Mouse (Mus musculus) forebrain, embryonic 16.5 days (tissue): ENCODE measurements around the gene Lrrc8c. TPM values are rescaled to one million over a fixed set of nuclear protein-coding genes. Genes with fewer than 3 reads are reported as not detected.

Source experiments
- ATAC-seq: fragments of 200-750 bp; cut with Nextera tagmentation; 2 replicates; pipeline ENCODE4 v1.8.0; 2017; ENCODE audit warnings: mild to moderate bottlenecking, moderate library complexity
- H3K27ac ChIP-seq: fragments of 300-500 bp; sonication (generic); 2 replicates; pipeline ENCODE4 v1.5.1; 2014; ENCODE audit warnings: low read length, control low read depth
- H3K27me3 ChIP-seq: fragments of 300-500 bp; sonication (generic); replicated peaks from 2 replicates; pipeline ENCODE4 v1.6.1; 2014; ENCODE audit warnings: low read length; ENCODE audit not compliant: control insufficient read depth, insufficient read depth
- H3K36me3 ChIP-seq: fragments of 300-500 bp; sonication (generic); 2 replicates; pipeline ENCODE4 v1.6.1; 2014; ENCODE audit not compliant: control insufficient read depth, insufficient read depth
- H3K4me1 ChIP-seq: fragments of 300-500 bp; sonication (generic); replicated peaks from 2 replicates; pipeline ENCODE4 v1.6.1; 2014; ENCODE audit warnings: low read length; ENCODE audit not compliant: control insufficient read depth, insufficient read depth
- H3K4me2 ChIP-seq: fragments of 300-500 bp; sonication (generic); 2 replicates; pipeline ENCODE4 v1.6.1; 2014; ENCODE audit warnings: mild to moderate bottlenecking, low read length, control low read depth
- H3K4me3 ChIP-seq: fragments of 300-500 bp; sonication (generic); replicated peaks from 2 replicates; pipeline ENCODE4 v1.5.1; 2014; ENCODE audit warnings: mild to moderate bottlenecking, low read length, control low read depth
- H3K9ac ChIP-seq: fragments of 300-500 bp; sonication (generic); replicated peaks from 2 replicates; pipeline ENCODE4 v1.6.1; 2014; ENCODE audit warnings: low read depth, low read length, control low read depth
- H3K9me3 ChIP-seq: fragments of 300-500 bp; sonication (generic); 2 replicates; pipeline ENCODE4 v1.6.1; 2016; ENCODE audit warnings: low read length; ENCODE audit not compliant: control insufficient read depth
- whole genome bisulfite sequencing: fragments of 180-500 bp; shearing (Covaris S2); extraction: QIAGEN DNeasy Blood & Tissue Kit; methylation state at CpG from one replicate; pipeline ENCODE4 v1.1.7; 2014; 5-methylcytosine and 5-hydroxymethylcytosine counted together
- polyA plus RNA-seq: library from polyadenylated mRNA; unstranded; fragments of >200 nt; fragmentation: Nextera tagmentation; extraction: Ambion mirVana; gene quantifications from 2 replicates; pipeline ENCODE4 v1.2.1, GENCODE M21; 2015

The Lrrc8c gene
- polyA plus RNA-seq, 1 experiment from 2014 or later = 12.5 TPM

GRCm38 (mm10) chr5:105575839-105576238 is 56.7 kb downstream of the Lrrc8c start:
- H3K4me1 ChIP-seq = no peaks in the 10 kb centered on the region
- ATAC-seq = no peak
- no peak overlapping the region for H3K27ac ChIP-seq
- 78% methylated on average over 6 of the region's 6 CpGs for WGBS
- H3K36me3 ChIP-seq = no peaks in the 10 kb centered on the region
- H3K4me3 ChIP-seq = no peak overlapping the region
- no peak overlapping the region for H3K4me2 ChIP-seq
- no peaks in the 10 kb centered on the region for H3K9me3 ChIP-seq
- H3K27me3 ChIP-seq = no peaks in the 10 kb centered on the region
- H3K9ac ChIP-seq = no peak overlapping the region

- H3K4me2 ChIP-seq = no peak overlapping the region
- no peaks in the 10 kb centered on the region for H3K36me3 ChIP-seq
- H3K27ac ChIP-seq = no peak overlapping the region
- H3K4me3 ChIP-seq = no peak overlapping the region
- WGBS = 95% methylated on average over 10 of the region's 10 CpGs
- no peaks in the 10 kb centered on the region for H3K4me1 ChIP-seq
- no peak overlapping the region for H3K9ac ChIP-seq
- no peaks in the 10 kb centered on the region for H3K27me3 ChIP-seq
- ATAC-seq = no peak
- H3K9me3 ChIP-seq = no peaks in the 10 kb centered on the region
Measured at GRCm38 (mm10) chr5:105580909-105581308, 61.7 kb downstream of the Lrrc8c start.

- WGBS = 37% methylated on average over 4 of the region's 4 CpGs
- Histone ChIP-seq H3K9me3 (no peaks in the 10 kb centered on the region), H3K4me3 (no peak overlapping the region), H3K4me2 (no peak overlapping the region), H3K4me1 (0 out of 2 replicates have a peak, but pooled peaks cover 3% of the 10 kb centered on the region), H3K27me3 (no peaks in the 10 kb centered on the region), H3K36me3 (no peaks in the 10 kb centered on the region), H3K27ac (no peak overlapping the region), H3K9ac (no peak overlapping the region)
- no peak for ATAC-seq
Measured at GRCm38 (mm10) chr5:105585929-105586328, 66.7 kb downstream of the Lrrc8c start.

- H3K27me3 ChIP-seq = no peaks in the 10 kb centered on the region
- no peaks in the 10 kb centered on the region for H3K36me3 ChIP-seq
- no peaks in the 10 kb centered on the region for H3K9me3 ChIP-seq
- no peak overlapping the region for H3K4me2 ChIP-seq
- H3K27ac ChIP-seq = no peak overlapping the region
- H3K4me1 ChIP-seq = 0 out of 2 replicates have a peak, but pooled peaks cover 3% of the 10 kb centered on the region
- no peak for ATAC-seq
- no peak overlapping the region for H3K4me3 ChIP-seq
- WGBS = 77% methylated on average over 5 of the region's 5 CpGs
- H3K9ac ChIP-seq = no peak overlapping the region
Measured at GRCm38 (mm10) chr5:105586655-105587054, 67.5 kb downstream of the Lrrc8c start.

- Histone ChIP-seq H3K4me3 (no peak overlapping the region), H3K4me1 (0 out of 2 replicates have a peak, but pooled peaks cover 3% of the 10 kb centered on the region), H3K27me3 (no peaks in the 10 kb centered on the region), H3K9ac (no peak overlapping the region), H3K4me2 (no peak overlapping the region), H3K36me3 (no peaks in the 10 kb centered on the region), H3K9me3 (no peaks in the 10 kb centered on the region), H3K27ac (no peak overlapping the region)
- no peak for ATAC-seq
- WGBS = 69% methylated on average over 6 of the region's 6 CpGs
Measured at GRCm38 (mm10) chr5:105587471-105587870, 68.3 kb downstream of the Lrrc8c start.

- H3K27me3 ChIP-seq = no peaks in the 10 kb centered on the region
Measured at GRCm38 (mm10) chr5:105588683-105589082, 69.5 kb downstream of the Lrrc8c start.

GRCm38 (mm10) chr5:105589119-105589518 is 69.9 kb downstream of the Lrrc8c start:
- Histone ChIP-seq H3K4me3 (no peak overlapping the region), H3K4me1 (0 out of 2 replicates have a peak, but pooled peaks cover 3% of the 10 kb centered on the region), H3K4me2 (no peak overlapping the region), H3K27ac (no peak overlapping the region), H3K9me3 (no peaks in the 10 kb centered on the region), H3K27me3 (no peaks in the 10 kb centered on the region), H3K9ac (no peak overlapping the region), H3K36me3 (no peaks in the 10 kb centered on the region)
- ATAC-seq = no peak
- 94% methylated on average over 3 of the region's 3 CpGs for WGBS

More at GRCm38 (mm10) chr5:105588683-105589082, 69.5 kb downstream of the Lrrc8c start:
- no peak overlapping the region for H3K4me2 ChIP-seq
- no peaks in the 10 kb centered on the region for H3K36me3 ChIP-seq
- H3K9me3 ChIP-seq = no peaks in the 10 kb centered on the region
- no peak for ATAC-seq
- H3K4me3 ChIP-seq = no peak overlapping the region
- no peak overlapping the region for H3K27ac ChIP-seq
- 0 out of 2 replicates have a peak, but pooled peaks cover 3% of the 10 kb centered on the region for H3K4me1 ChIP-seq
- no peak overlapping the region for H3K9ac ChIP-seq
- 83% methylated on average over 4 of the region's 4 CpGs for WGBS

GRCm38 (mm10) chr5:105592396-105592795 is 73.2 kb downstream of the Lrrc8c start:
- no peak overlapping the region for H3K27ac ChIP-seq
- no peak overlapping the region for H3K4me2 ChIP-seq
- no peaks in the 10 kb centered on the region for H3K9me3 ChIP-seq
- no peaks in the 10 kb centered on the region for H3K36me3 ChIP-seq
- no peaks in the 10 kb centered on the region for H3K27me3 ChIP-seq
- no peak overlapping the region for H3K9ac ChIP-seq
- no peak overlapping the region for H3K4me3 ChIP-seq
- ATAC-seq = no peak
- 83% methylated on average over 4 of the region's 4 CpGs for WGBS
- 0 out of 2 replicates have a peak, but pooled peaks cover 2% of the 10 kb centered on the region for H3K4me1 ChIP-seq

GRCm38 (mm10) chr5:105593630-105594029 is 74.4 kb downstream of the Lrrc8c start:
- Histone ChIP-seq H3K4me1 (no peaks in the 10 kb centered on the region), H3K36me3 (no peaks in the 10 kb centered on the region), H3K4me2 (no peak overlapping the region), H3K9ac (no peak overlapping the region), H3K27ac (no peak overlapping the region), H3K4me3 (no peak overlapping the region), H3K9me3 (no peaks in the 10 kb centered on the region), H3K27me3 (no peaks in the 10 kb centered on the region)
- ATAC-seq = no peak
- 95% methylated on average over 9 of the region's 9 CpGs for WGBS

GRCm38 (mm10) chr5:105598866-105599265 is 79.7 kb downstream of the Lrrc8c start:
- Histone ChIP-seq H3K27me3 (no peaks in the 10 kb centered on the region), H3K36me3 (no peaks in the 10 kb centered on the region), H3K4me3 (no peak overlapping the region), H3K9me3 (no peaks in the 10 kb centered on the region), H3K9ac (no peak overlapping the region), H3K4me1 (no peaks in the 10 kb centered on the region), H3K4me2 (no peak overlapping the region), H3K27ac (no peak overlapping the region)
- WGBS = 77% methylated on average over 9 of the region's 9 CpGs
- ATAC-seq = no peak
